Mouse (Mus musculus) liver, embryonic 13.5 days (tissue): ENCODE data around the gene Olfr459. TPM values are rescaled to one million over a fixed set of nuclear protein-coding genes. Genes with fewer than 3 reads are reported as not detected.
A peak's percentile ranks its signal among the peaks of the same experiment; 100 is the strongest.

Experiments
- ATAC-seq: fragments of 200-750 bp; cut with Nextera tagmentation; 2 replicates; pipeline ENCODE4 v1.8.0; 2017; ENCODE audit warnings: low read depth, mild to moderate bottlenecking, moderate number of reproducible peaks, moderate library complexity
- DNase-seq: peaks from one replicate; pipeline ENCODE4 v3.0.0; 2022
- H3K27ac ChIP-seq: fragments of 300-500 bp; sonication (generic); 2 replicates; pipeline ENCODE4 v1.5.1; 2015; ENCODE audit warnings: moderate library complexity, mild to moderate bottlenecking, inconsistent platforms
- H3K27me3 ChIP-seq: fragments of 300-500 bp; sonication (generic); 2 replicates; pipeline ENCODE4 v1.6.1; 2015; ENCODE audit warnings: mild to moderate bottlenecking, inconsistent platforms
- H3K36me3 ChIP-seq: fragments of 300-500 bp; sonication (generic); 2 replicates; pipeline ENCODE4 v1.6.1; 2015; ENCODE audit warnings: mild to moderate bottlenecking, inconsistent platforms
- H3K4me1 ChIP-seq: fragments of 300-500 bp; sonication (generic); replicated peaks from 2 replicates; pipeline ENCODE4 v1.6.1; 2015; ENCODE audit warnings: inconsistent platforms
- H3K4me2 ChIP-seq: fragments of 300-500 bp; sonication (generic); 2 replicates; pipeline ENCODE4 v1.6.1; 2015; ENCODE audit warnings: inconsistent platforms, mild to moderate bottlenecking, moderate library complexity
- H3K4me3 ChIP-seq: fragments of 300-500 bp; sonication (generic); replicated peaks from 2 replicates; pipeline ENCODE4 v1.5.1; 2015; ENCODE audit warnings: mild to moderate bottlenecking, inconsistent platforms
- H3K9ac ChIP-seq: fragments of 300-500 bp; sonication (generic); 2 replicates; pipeline ENCODE4 v1.6.1; 2015; ENCODE audit warnings: mild to moderate bottlenecking, inconsistent platforms
- H3K9me3 ChIP-seq: fragments of 300-500 bp; sonication (generic); replicated peaks from 2 replicates; pipeline ENCODE4 v1.6.1; 2016; ENCODE audit warnings: inconsistent platforms
- WGBS: fragments of 180-500 bp; shearing (Covaris S2); methylation state at CpG from one replicate; pipeline ENCODE4 v1.1.7; 2015; ENCODE audit not compliant: insufficient replicate concordance; 5-methylcytosine and 5-hydroxymethylcytosine counted together
- polyA plus RNA-seq: library from polyadenylated mRNA; unstranded; fragments of >200 nt; fragmentation: Nextera tagmentation; extraction: Ambion mirVana; gene quantifications from 2 replicates; pipeline ENCODE4 v1.2.1, GENCODE M21; 2015

Gene Olfr459
- polyA plus RNA-seq, result not detected in 2 replicates

GRCm38 (mm10) chr6:41775077-41775476 lies at the start of gene Olfr459:
TSS of gene Olfr459 (minus strand) at chr6:41775177.
- no peak within 1 kb of the TSS for H3K4me3 ChIP-seq

DNA sequence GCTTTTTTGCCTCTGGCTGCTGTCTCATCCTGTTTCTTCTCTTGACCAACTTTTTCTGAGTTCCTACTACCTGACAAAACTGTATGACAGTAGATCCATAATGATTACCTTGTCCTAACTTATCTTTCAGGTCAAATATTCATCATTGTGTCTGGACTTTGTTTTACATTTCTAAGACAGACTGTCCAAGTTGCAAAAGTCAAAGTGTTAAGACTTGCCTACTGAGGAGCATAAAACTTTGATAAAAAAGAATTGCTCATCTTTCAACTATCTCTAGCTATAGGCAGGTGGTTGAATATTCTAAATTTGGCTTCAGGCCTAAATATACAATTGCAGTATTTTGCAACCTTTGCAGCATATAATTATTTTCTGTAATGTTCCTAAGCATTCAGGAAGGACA lies 49.1 kb upstream of the Olfr459 start:
- Histone ChIP-seq H3K9me3 (no peaks in the 10 kb centered on the region), H3K4me2 (no peak overlapping the region), H3K9ac (no peak overlapping the region), H3K4me1 (no peaks in the 10 kb centered on the region), H3K27ac (no peak overlapping the region), H3K27me3 (no peaks in the 10 kb centered on the region), H3K4me3 (no peak overlapping the region), H3K36me3 (no peaks in the 10 kb centered on the region)
- DNase-seq (no peak), ATAC-seq (no peak)

More at GRCm38 (mm10) chr6:41775077-41775476, at the start of gene Olfr459:
- Histone ChIP-seq H3K27ac (no peak within 1 kb of the TSS), H3K27me3 (no peaks in the 10 kb centered on the region), H3K9ac (no peak within 1 kb of the TSS), H3K4me2 (no peak within 1 kb of the TSS), H3K4me1 (no peaks in the 10 kb centered on the region), H3K36me3 (no peaks in the 10 kb centered on the region), H3K9me3 (no peaks in the 10 kb centered on the region)
- WGBS, result 68% methylated on average over 7 of the region's 7 CpGs
- ATAC-seq, result no peak
- no peak for DNase-seq

GRCm38 (mm10) chr6:41786700-41787099 lies 11.7 kb upstream of the Olfr459 start:
- Histone ChIP-seq H3K4me1 (no peaks in the 10 kb centered on the region), H3K27ac (no peak overlapping the region), H3K9ac (no peak overlapping the region), H3K9me3 (no peaks in the 10 kb centered on the region), H3K27me3 (no peaks in the 10 kb centered on the region), H3K4me2 (no peak overlapping the region), H3K4me3 (no peak overlapping the region), H3K36me3 (no peaks in the 10 kb centered on the region)
- DNase-seq, result no peak
- no peak for ATAC-seq
- WGBS, result 67% methylated on average over 2 of the region's 2 CpGs

- H3K9me3 ChIP-seq, result no peaks in the 10 kb centered on the region
- H3K27ac ChIP-seq, result no peak overlapping the region
- WGBS, result 64% methylated on average over 6 of the region's 6 CpGs
- H3K27me3 ChIP-seq, result no peaks in the 10 kb centered on the region
- H3K4me1 ChIP-seq, result no peaks in the 10 kb centered on the region
- H3K4me3 ChIP-seq, result no peak overlapping the region
- no peak for DNase-seq
- ATAC-seq, result no peak
- no peaks in the 10 kb centered on the region for H3K36me3 ChIP-seq
- no peak overlapping the region for H3K4me2 ChIP-seq
- H3K9ac ChIP-seq, result no peak overlapping the region
Measured at GRCm38 (mm10) chr6:41775721-41776120, 744 bp upstream of the Olfr459 start.

DNA sequence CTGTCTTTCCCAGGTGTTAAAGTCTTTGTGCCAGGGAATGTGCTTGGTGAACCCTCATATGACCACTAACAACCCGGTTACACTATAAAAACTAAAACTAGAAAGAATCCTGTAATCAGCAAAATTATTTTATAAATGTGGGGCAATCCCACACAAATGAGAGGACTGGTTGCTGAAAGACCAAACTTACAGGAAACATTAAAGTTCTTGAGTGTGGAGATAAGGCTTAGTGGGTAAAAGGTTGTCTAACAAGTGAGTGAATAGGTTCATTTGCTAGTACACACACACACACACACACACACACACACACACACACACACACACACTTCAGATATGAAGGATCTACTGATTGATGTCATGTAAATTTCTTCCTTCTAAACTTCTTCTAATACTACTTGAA lies 5.1 kb downstream of the Olfr459 start:
- H3K4me1 ChIP-seq, result no peaks in the 10 kb centered on the region
- H3K27me3 ChIP-seq, result no peaks in the 10 kb centered on the region
- no peak overlapping the region for H3K27ac ChIP-seq
- no peaks in the 10 kb centered on the region for H3K9me3 ChIP-seq
- H3K4me2 ChIP-seq, result no peak overlapping the region
- WGBS, result 59% methylated on average over 1 of the region's 1 CpGs
- no peak overlapping the region for H3K4me3 ChIP-seq
- ATAC-seq (no peak), DNase-seq (no peak)
- no peaks in the 10 kb centered on the region for H3K36me3 ChIP-seq
- no peak overlapping the region for H3K9ac ChIP-seq

DNA sequence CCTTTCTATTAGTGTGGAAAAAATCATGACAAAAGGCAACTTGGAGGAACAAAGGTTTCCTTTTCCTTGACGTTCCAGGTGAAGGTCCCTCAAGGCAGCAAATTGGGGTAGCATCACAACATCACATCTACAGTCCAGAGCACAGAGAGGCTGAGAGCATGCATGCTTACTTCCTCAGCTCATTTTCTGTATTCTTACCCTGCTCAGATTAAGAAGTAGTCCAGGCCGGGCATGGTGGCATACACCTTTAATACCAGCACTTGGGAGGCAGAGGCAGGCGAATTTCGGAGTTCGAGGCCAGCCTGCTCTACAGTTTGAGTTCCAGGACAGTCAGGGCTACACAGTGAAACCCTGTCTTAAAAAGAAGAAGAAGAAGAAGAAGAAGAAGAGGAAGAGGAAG lies 10.7 kb downstream of the Olfr459 start:
- 55% methylated on average over 5 of the region's 5 CpGs for WGBS
- H3K9ac ChIP-seq, result no peak overlapping the region
- DNase-seq (no peak), ATAC-seq (no peak)
- no peak overlapping the region for H3K27ac ChIP-seq
- no peaks in the 10 kb centered on the region for H3K4me1 ChIP-seq
- H3K9me3 ChIP-seq, result no peaks in the 10 kb centered on the region
- H3K36me3 ChIP-seq, result no peaks in the 10 kb centered on the region
- H3K4me2 ChIP-seq, result no peak overlapping the region
- H3K27me3 ChIP-seq, result no peaks in the 10 kb centered on the region
- H3K4me3 ChIP-seq, result no peak overlapping the region

- no peak overlapping the region for H3K4me2 ChIP-seq
- H3K27me3 ChIP-seq, result no peaks in the 10 kb centered on the region
- no peak overlapping the region for H3K27ac ChIP-seq
- H3K9me3 ChIP-seq, result no peaks in the 10 kb centered on the region
- peaks cover 8% of the 10 kb centered on the region for H3K4me1 ChIP-seq
- no peak overlapping the region for H3K4me3 ChIP-seq
- ATAC-seq (no peak), DNase-seq (no peak)
- no peaks in the 10 kb centered on the region for H3K36me3 ChIP-seq
- 55% methylated on average over 1 of the region's 1 CpGs for WGBS
- no peak overlapping the region for H3K9ac ChIP-seq
Measured at GRCm38 (mm10) chr6:41762370-41762757, 12.6 kb downstream of the Olfr459 start.

DNA sequence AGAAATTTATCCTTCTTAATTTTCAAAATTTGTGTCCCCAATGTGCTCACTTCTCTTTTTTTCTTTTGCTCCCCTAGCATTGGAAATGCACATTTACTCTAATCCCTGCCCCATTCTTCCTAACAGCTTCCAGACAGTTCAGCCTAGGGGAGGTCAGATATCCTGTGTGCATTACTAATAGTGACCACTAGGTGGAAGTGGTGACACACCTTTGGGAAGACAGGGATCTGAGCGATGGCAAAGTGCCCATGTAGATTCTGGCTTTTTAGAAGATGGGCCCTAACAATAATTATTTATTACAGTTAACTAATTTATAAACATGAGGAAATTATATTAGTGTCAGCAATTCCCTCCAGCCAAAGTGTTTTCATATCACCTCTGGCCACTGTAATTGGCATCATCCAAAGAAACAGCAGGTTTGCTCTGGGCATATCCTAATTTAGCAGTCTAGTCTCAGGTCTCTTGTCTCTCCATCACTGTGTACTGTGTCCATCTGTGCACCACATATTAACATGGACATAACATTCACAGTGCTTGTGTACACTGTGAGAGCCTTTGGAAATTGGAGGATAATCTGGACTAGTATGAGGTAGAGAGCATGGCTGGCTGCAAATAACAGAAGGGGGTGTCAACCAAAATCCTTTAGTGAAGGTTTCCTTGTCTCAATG lies 13.1 kb downstream of the Olfr459 start:
- ATAC-seq (no peak), DNase-seq (peak; percentile 31)
- Histone ChIP-seq H3K4me3 (no peak overlapping the region), H3K4me1 (peaks cover 14% of the 10 kb centered on the region), H3K9ac (no peak overlapping the region), H3K27me3 (no peaks in the 10 kb centered on the region), H3K27ac (no peak overlapping the region), H3K36me3 (no peaks in the 10 kb centered on the region), H3K9me3 (no peaks in the 10 kb centered on the region), H3K4me2 (no peak overlapping the region)
- WGBS, result 9% methylated on average over 1 of the region's 1 CpGs

DNA sequence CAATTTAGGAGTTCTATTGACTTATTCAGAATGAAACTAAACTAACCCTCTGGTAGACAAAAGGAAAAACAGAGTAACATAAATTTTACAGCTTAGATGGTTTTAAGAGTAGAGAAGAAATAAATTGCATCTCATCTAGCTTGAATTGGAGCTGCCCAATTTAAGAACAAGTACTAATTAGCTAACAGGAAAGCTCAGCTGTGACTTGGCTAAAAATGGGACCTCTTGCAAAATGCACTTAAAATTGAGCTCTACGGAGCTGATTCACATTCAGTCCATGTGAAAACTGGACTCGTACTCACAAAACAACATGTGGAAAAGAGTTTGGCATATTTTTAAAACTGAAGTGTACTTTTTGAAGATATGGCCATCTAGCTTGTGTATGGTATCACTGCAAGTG lies 15.4 kb downstream of the Olfr459 start:
- 60% methylated on average over 2 of the region's 2 CpGs for WGBS
- ATAC-seq (no peak), DNase-seq (no peak)
- H3K4me3 ChIP-seq, result no peak overlapping the region
- no peak overlapping the region for H3K27ac ChIP-seq
- H3K4me2 ChIP-seq, result no peak overlapping the region
- H3K36me3 ChIP-seq, result no peaks in the 10 kb centered on the region
- H3K9ac ChIP-seq, result no peak overlapping the region
- H3K9me3 ChIP-seq, result no peaks in the 10 kb centered on the region
- H3K4me1 ChIP-seq, result peaks cover 14% of the 10 kb centered on the region
- no peaks in the 10 kb centered on the region for H3K27me3 ChIP-seq

- no peaks in the 10 kb centered on the region for H3K27me3 ChIP-seq
- H3K36me3 ChIP-seq, result no peaks in the 10 kb centered on the region
- no peak overlapping the region for H3K4me2 ChIP-seq
- H3K9me3 ChIP-seq, result no peaks in the 10 kb centered on the region
- DNase-seq (no peak), ATAC-seq (no peak)
- peaks cover 14% of the 10 kb centered on the region for H3K4me1 ChIP-seq
- WGBS, result 59% methylated on average over 1 of the region's 1 CpGs
- no peak overlapping the region for H3K27ac ChIP-seq
- H3K9ac ChIP-seq, result no peak overlapping the region
- no peak overlapping the region for H3K4me3 ChIP-seq
Measured at GRCm38 (mm10) chr6:41758421-41758820, 16.6 kb downstream of the Olfr459 start.

GRCm38 (mm10) chr6:41757199-41757598 lies 17.8 kb downstream of the Olfr459 start:
- no peak overlapping the region for H3K4me2 ChIP-seq
- H3K9ac ChIP-seq, result no peak overlapping the region
- ATAC-seq (0 out of 2 replicates have a peak, but pooled peaks have one; percentile 59), DNase-seq (no peak)
- 38% methylated on average over 3 of the region's 3 CpGs for WGBS
- H3K9me3 ChIP-seq, result no peaks in the 10 kb centered on the region
- no peak overlapping the region for H3K27ac ChIP-seq
- peaks cover 14% of the 10 kb centered on the region for H3K4me1 ChIP-seq
- H3K27me3 ChIP-seq, result no peaks in the 10 kb centered on the region
- H3K36me3 ChIP-seq, result no peaks in the 10 kb centered on the region
- no peak overlapping the region for H3K4me3 ChIP-seq

DNA sequence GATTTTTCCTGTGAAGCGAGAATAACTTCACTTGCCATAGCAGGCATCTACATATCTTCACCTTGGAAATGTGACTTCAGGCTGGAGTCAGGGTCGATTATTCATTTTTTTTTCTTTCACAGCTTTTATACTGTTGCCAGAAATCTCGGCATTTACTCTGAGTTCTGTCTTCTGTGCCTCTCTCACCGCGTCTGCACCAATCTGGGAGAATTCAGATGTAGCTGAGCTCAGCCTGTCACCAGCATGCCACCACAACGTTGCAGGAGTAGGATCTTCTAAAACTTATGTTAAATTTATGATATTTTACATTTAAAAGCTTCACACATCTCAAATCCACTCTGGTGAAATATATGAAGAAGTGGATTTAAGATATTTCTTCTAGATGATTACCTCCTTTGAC lies 20.4 kb downstream of the Olfr459 start:
- 57% methylated on average over 6 of the region's 6 CpGs for whole genome bisulfite sequencing
- Histone ChIP-seq H3K36me3 (no peaks in the 10 kb centered on the region), H3K4me1 (peaks cover 14% of the 10 kb centered on the region), H3K4me3 (no peak overlapping the region), H3K27me3 (no peaks in the 10 kb centered on the region), H3K9me3 (no peaks in the 10 kb centered on the region), H3K4me2 (no peak overlapping the region), H3K27ac (no peak overlapping the region), H3K9ac (no peak overlapping the region)
- ATAC-seq (no peak), DNase-seq (no peak)
